Mouse (Mus musculus) limb, embryonic 11.5 days (tissue): ENCODE data around the gene Trmt11. TPM values are rescaled to one million over a fixed set of nuclear protein-coding genes. Genes with fewer than 3 reads are reported as not detected.

Experiments
- ATAC-seq: fragments of 200-750 bp; cut with Nextera tagmentation; 2 replicates; pipeline ENCODE4 v1.8.0; 2017; ENCODE audit warnings: low read depth; ENCODE audit not compliant: insufficient number of reproducible peaks, low FRiP score, low TSS enrichment
- DNase-seq: peaks from one replicate; pipeline ENCODE4 v3.0.0-alpha.2; 2015; ENCODE audit warnings: low spot score
- H3K27ac ChIP-seq: fragments of 300-500 bp; sonication (generic); replicated peaks from 2 replicates; pipeline ENCODE4 v1.5.1; 2014; ENCODE audit warnings: low read depth, mild to moderate bottlenecking, low read length
- H3K27me3 ChIP-seq: fragments of 300-500 bp; sonication (generic); 2 replicates; pipeline ENCODE4 v1.6.1; 2014; ENCODE audit warnings: mild to moderate bottlenecking, low read length, mixed read lengths; ENCODE audit not compliant: control insufficient read depth, insufficient read depth
- H3K36me3 ChIP-seq: fragments of 300-500 bp; sonication (generic); 2 replicates; pipeline ENCODE4 v1.6.1; 2014; ENCODE audit warnings: mild to moderate bottlenecking, low read length, moderate library complexity, mixed read lengths; ENCODE audit not compliant: control insufficient read depth, insufficient read depth
- H3K4me1 ChIP-seq: fragments of 300-500 bp; sonication (generic); 2 replicates; pipeline ENCODE4 v1.6.1; 2014; ENCODE audit warnings: low read length, mixed read lengths; ENCODE audit not compliant: control insufficient read depth, insufficient read depth
- H3K4me2 ChIP-seq: fragments of 300-500 bp; sonication (generic); 2 replicates; pipeline ENCODE4 v1.6.1; 2014; ENCODE audit warnings: low read depth, mild to moderate bottlenecking, moderate library complexity; ENCODE audit not compliant: severe bottlenecking
- H3K4me3 ChIP-seq: fragments of 300-500 bp; sonication (generic); 2 replicates; pipeline ENCODE4 v1.5.1; 2014; ENCODE audit warnings: low read depth, low read length
- H3K9ac ChIP-seq: fragments of 300-500 bp; sonication (generic); 2 replicates; pipeline ENCODE4 v1.6.1; 2014; ENCODE audit warnings: mild to moderate bottlenecking, low read length
- H3K9me3 ChIP-seq: fragments of 300-500 bp; sonication (generic); 2 replicates; pipeline ENCODE4 v1.6.1; 2016; ENCODE audit warnings: low read length; ENCODE audit not compliant: control insufficient read depth
- WGBS: fragments of 180-500 bp; shearing (Covaris S2); extraction: QIAGEN DNeasy Blood & Tissue Kit; methylation state at CpG from one replicate; pipeline ENCODE4 v1.1.7; 2014; 5-methylcytosine and 5-hydroxymethylcytosine counted together
- polyA plus RNA-seq: library from polyadenylated mRNA; unstranded; fragments of >200 nt; fragmentation: Nextera tagmentation; extraction: Ambion mirVana; gene quantifications from 2 replicates; pipeline ENCODE4 v1.2.1, GENCODE M21; 2014

Trmt11 gene
- polyA plus RNA-seq, 1 experiment from 2014 or later: 36.3 TPM

- peak overlapping the region; percentile 75 for H3K27ac ChIP-seq
- peak overlapping the region; percentile 86 for H3K4me3 ChIP-seq
- H3K4me1 ChIP-seq: no peaks in the 10 kb centered on the region
- H3K9ac ChIP-seq: peak overlapping the region; percentile 85
- ATAC-seq: peak; percentile 85
- under 1% methylated on average over 26 of the region's 27 CpGs for WGBS
- no peaks in the 10 kb centered on the region for H3K27me3 ChIP-seq
- peak overlapping the region; percentile 86 for H3K4me2 ChIP-seq
- no peaks in the 10 kb centered on the region for H3K9me3 ChIP-seq
- 0 out of 2 replicates have a peak, but pooled peaks cover 2% of the 10 kb centered on the region for H3K36me3 ChIP-seq
- no peak for DNase-seq
Observed at GRCm38 (mm10) chr10:30600094-30600534, 435 bp downstream of the Trmt11 start.

GRCm38 (mm10) chr10:30587037-30587436 lies 13.5 kb downstream of the Trmt11 start:
- WGBS: 81% methylated on average over 5 of the region's 5 CpGs
- H3K9me3 ChIP-seq: no peaks in the 10 kb centered on the region
- DNase-seq (no peak), ATAC-seq (no peak)
- H3K4me1 ChIP-seq: no peaks in the 10 kb centered on the region
- no peak overlapping the region for H3K9ac ChIP-seq
- H3K4me3 ChIP-seq: no peak overlapping the region
- no peak overlapping the region for H3K27ac ChIP-seq
- no peaks in the 10 kb centered on the region; the same call in 1 of the 2 replicates for H3K36me3 ChIP-seq
- H3K4me2 ChIP-seq: no peak overlapping the region
- no peaks in the 10 kb centered on the region for H3K27me3 ChIP-seq

- no peak overlapping the region for H3K4me2 ChIP-seq
- no peaks in the 10 kb centered on the region for H3K27me3 ChIP-seq
- H3K4me3 ChIP-seq: no peak overlapping the region
- no peaks in the 10 kb centered on the region for H3K9me3 ChIP-seq
- no peaks in the 10 kb centered on the region; the same call in 1 of the 2 replicates for H3K36me3 ChIP-seq
- DNase-seq: no peak
- ATAC-seq: no peak
- no peak overlapping the region for H3K27ac ChIP-seq
- no peak overlapping the region for H3K9ac ChIP-seq
- WGBS: 57% methylated on average over 1 of the region's 1 CpGs
- H3K4me1 ChIP-seq: no peaks in the 10 kb centered on the region
Observed at GRCm38 (mm10) chr10:30585691-30586090, 14.9 kb downstream of the Trmt11 start.

- no peak overlapping the region for H3K4me3 ChIP-seq
- ATAC-seq (no peak), DNase-seq (no peak)
- 92% methylated on average over 5 of the region's 5 CpGs for WGBS
- no peaks in the 10 kb centered on the region; the same call in 1 of the 2 replicates for H3K36me3 ChIP-seq
- H3K27me3 ChIP-seq: no peaks in the 10 kb centered on the region
- H3K4me1 ChIP-seq: no peaks in the 10 kb centered on the region
- H3K9me3 ChIP-seq: no peaks in the 10 kb centered on the region
- no peak overlapping the region for H3K9ac ChIP-seq
- H3K27ac ChIP-seq: no peak overlapping the region
- no peak overlapping the region for H3K4me2 ChIP-seq
Observed at GRCm38 (mm10) chr10:30577670-30578280, 22.8 kb downstream of the Trmt11 start.

- Histone ChIP-seq H3K4me3 (no peak overlapping the region), H3K9me3 (no peaks in the 10 kb centered on the region), H3K4me1 (no peaks in the 10 kb centered on the region), H3K4me2 (no peak overlapping the region), H3K27me3 (no peaks in the 10 kb centered on the region), H3K9ac (no peak overlapping the region), H3K36me3 (peaks cover 5% of the 10 kb centered on the region), H3K27ac (no peak overlapping the region)
- ATAC-seq (no peak), DNase-seq (no peak)
Observed at GRCm38 (mm10) chr10:30566364-30566763, 34.2 kb downstream of the Trmt11 start.

GRCm38 (mm10) chr10:30564651-30565050 lies 35.9 kb downstream of the Trmt11 start:
- WGBS: 92% methylated on average over 3 of the region's 3 CpGs

GRCm38 (mm10) chr10:30555686-30556578 lies 44.6 kb downstream of the Trmt11 start:
- ATAC-seq: no peak
- WGBS: 90% methylated on average over 11 of the region's 11 CpGs
- Histone ChIP-seq H3K27me3 (no peaks in the 10 kb centered on the region), H3K4me3 (no peak overlapping the region), H3K4me1 (no peaks in the 10 kb centered on the region), H3K9me3 (no peaks in the 10 kb centered on the region), H3K9ac (no peak overlapping the region), H3K27ac (no peak overlapping the region), H3K36me3 (peaks cover 8% of the 10 kb centered on the region), H3K4me2 (no peak overlapping the region)
- DNase-seq: no peak

More at GRCm38 (mm10) chr10:30564651-30565050, 35.9 kb downstream of the Trmt11 start:
- Histone ChIP-seq H3K4me2 (no peak overlapping the region), H3K9me3 (no peaks in the 10 kb centered on the region), H3K27me3 (no peaks in the 10 kb centered on the region), H3K9ac (no peak overlapping the region), H3K27ac (no peak overlapping the region), H3K36me3 (peaks cover 8% of the 10 kb centered on the region), H3K4me3 (no peak overlapping the region), H3K4me1 (no peaks in the 10 kb centered on the region)
- DNase-seq: no peak
- ATAC-seq: no peak

GRCm38 (mm10) chr10:30552377-30552776 lies 48.2 kb downstream of the Trmt11 start:
- H3K27ac ChIP-seq: no peak overlapping the region
- peaks cover 8% of the 10 kb centered on the region; the same call in 1 of the 2 replicates for H3K36me3 ChIP-seq
- no peaks in the 10 kb centered on the region for H3K9me3 ChIP-seq
- H3K4me1 ChIP-seq: no peaks in the 10 kb centered on the region
- H3K27me3 ChIP-seq: no peaks in the 10 kb centered on the region
- ATAC-seq (no peak), DNase-seq (no peak)
- no peak overlapping the region for H3K9ac ChIP-seq
- no peak overlapping the region for H3K4me3 ChIP-seq
- H3K4me2 ChIP-seq: no peak overlapping the region
- 97% methylated on average over 1 of the region's 1 CpGs for WGBS
